Mouse (Mus musculus) spleen, embryonic (tissue): ENCODE data around the gene Scrn1.

Experiments
- CTCF ChIA-PET: fragments of 350-600 bp; sonication (Branson Sonifier 250); formaldehyde crosslinking; loops from one replicate; lab custom pipeline; 2022; lab: Charles Lee

Gene Scrn1

GRCm38 (mm10) chr6:54566546-54566919, 244 bp upstream of the Scrn1 start:
- CTCF ChIA-PET: no interaction called here

DNA sequence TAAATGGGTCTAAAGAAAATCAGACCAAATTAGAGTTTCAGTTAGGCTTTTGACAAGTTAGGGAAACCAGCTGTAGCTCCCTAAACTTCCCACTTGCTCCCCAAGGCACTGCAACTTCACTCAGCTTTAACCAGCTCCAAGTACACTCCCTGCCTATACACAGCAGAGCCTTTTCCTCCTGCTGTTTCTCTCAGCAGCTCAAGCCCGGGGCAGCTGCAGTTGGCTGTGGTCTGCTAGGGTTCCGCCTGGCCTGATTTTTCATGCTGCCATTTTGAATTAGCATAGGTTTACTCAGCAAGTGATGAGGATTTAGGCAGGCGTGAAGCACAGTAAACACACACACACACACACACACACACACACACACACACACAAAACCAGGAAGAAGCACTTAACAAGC, 1.3 kb downstream of the Scrn1 start:
- CTCF ChIA-PET: no interaction called here

GRCm38 (mm10) chr6:54564506-54564991, 1.7 kb downstream of the Scrn1 start:
- CTCF ChIA-PET: no interaction called here

DNA sequence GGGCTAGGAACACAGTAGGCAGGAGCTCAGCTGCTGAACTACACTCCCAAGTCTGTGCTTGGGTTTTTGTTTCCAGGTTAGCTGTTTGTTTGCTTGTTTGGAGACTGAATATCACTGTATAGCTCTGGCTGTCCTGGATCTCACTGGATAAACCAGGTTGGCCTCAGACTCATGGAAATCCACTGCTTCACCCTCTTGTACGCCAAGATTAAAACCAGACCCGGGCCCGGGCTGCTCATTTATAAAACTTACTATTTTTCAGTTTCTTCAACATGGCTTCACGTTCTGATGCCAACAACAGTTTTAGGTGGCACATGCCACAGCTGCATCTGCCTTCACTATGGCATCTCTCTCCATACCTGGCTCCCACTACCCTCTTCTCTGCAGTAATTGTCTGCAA, 2.7 kb downstream of the Scrn1 start:
- CTCF ChIA-PET: no interaction called here

DNA sequence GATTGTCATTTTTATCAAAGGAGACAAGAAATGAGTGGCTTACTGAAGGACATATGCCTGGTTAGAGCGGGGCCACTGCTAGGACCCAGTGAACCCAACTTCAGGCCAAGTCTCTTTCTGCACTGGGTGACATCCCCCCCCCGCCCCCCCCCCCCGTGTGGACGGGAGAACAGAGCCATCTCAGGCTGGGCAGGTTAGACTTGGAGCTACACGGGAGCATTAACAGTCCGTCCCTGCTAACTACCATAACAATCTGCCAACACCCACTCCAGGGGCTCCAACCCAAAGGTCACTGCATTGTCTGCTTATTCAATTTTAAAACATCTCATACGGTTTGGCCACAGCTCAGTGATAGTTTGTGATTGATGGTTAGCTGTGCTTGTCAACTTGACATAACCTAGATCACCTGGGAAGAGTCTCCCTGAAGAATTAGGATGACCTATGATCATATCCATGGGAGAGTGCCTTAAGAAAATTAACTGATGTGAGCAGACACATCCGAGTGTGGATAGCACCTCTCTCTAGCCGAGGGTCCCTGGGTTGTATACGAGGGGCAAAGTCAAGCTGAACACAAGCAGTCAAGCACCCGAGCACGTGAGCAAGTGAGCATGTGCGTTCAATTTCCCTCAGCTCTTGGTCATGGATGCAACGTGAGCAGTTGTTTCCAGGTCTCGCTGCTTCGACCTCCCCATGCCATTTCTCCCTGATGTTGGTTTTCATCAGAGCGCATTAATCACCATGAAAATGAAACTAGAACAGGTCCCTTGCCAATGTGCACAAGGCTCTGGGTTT, 4.1 kb downstream of the Scrn1 start:
- CTCF ChIA-PET: interaction anchor here (0.7 kb wide), 1 partner anchor 409 kb away, joined by 3 read pairs; no protein-coding TSS in a partner anchor

- CTCF ChIA-PET: no interaction called here
Measured at GRCm38 (mm10) chr6:54558466-54558865, 7.8 kb downstream of the Scrn1 start.

GRCm38 (mm10) chr6:54557671-54558070, 8.6 kb downstream of the Scrn1 start:
- CTCF ChIA-PET: no interaction called here

DNA sequence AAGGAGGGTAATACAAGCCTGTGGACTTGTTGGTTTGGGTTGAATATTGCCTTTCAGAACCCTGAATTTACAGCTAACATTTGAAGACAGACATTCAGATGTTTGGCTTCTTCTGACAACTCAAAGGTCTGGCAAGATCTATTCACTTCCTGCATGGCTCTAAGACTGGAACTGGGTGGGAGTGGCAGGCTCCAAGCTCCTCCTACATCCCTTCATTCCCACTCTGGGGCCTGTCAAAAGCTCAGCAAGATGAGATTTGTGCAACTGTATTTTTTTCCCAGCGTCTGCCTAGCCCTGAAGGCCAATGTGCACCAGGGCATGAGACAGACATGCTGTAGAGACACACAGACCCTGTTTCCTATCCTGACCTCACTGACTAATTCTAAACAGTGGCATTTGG, 10.5 kb downstream of the Scrn1 start:
- CTCF ChIA-PET: no interaction called here

GRCm38 (mm10) chr6:54554341-54555110, 11.8 kb downstream of the Scrn1 start:
- CTCF ChIA-PET: interaction anchor here (0.6 kb wide), 1 partner anchor 39 kb away, joined by 3 read pairs; no protein-coding TSS in a partner anchor

DNA sequence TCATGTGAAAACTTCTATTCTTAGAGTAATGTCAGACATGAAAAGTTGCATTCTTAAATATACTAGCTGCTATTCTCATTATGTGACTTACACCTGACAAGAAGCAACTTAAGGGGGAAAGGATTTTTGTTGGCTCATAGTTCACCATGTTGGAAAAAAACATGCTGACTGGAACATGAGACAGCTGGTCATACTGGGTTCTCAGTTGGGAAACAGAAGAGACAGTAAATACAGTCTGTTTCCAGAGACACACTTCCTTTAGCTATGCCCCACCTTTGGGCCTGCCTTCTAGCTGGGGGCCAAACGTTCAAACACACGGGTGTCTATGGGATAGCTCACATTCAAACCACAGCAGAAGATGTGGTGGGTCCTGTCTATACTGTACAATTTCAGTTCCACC, 12.7 kb downstream of the Scrn1 start:
- CTCF ChIA-PET: interaction anchor here (0.6 kb wide), 1 partner anchor 38 kb away, joined by 3 read pairs; no protein-coding TSS in a partner anchor

GRCm38 (mm10) chr6:54552721-54553413, 13.4 kb downstream of the Scrn1 start:
- CTCF ChIA-PET: no interaction called here

DNA sequence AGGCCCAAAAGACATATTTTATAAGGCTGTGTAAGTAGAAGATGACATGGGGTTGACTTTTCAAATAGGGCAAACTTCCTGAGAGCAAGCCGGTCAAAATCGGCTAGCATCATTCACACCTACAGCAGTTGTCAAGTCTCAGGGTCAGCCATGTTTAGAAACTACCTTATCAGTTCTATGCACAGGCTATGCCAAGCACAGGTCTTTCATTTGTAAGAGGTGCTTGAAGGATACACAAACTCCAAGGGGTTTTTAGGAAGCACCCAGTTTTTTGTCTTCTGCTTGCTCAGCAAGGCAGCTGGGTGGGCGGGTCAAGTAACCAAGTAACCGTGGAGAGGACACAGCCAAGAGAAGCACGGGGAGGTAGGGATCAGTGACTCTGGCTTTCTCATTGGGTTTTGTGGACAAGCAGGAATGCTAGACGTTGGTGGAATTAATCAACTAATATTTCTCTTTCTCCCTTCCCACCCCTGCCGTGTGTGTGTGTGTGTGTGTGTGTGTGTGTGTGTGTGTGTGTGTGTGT, 15.4 kb downstream of the Scrn1 start:
- CTCF ChIA-PET: interaction anchor here (0.8 kb wide), 1 partner anchor 490 kb away, joined by 8 read pairs; no protein-coding TSS in a partner anchor

DNA sequence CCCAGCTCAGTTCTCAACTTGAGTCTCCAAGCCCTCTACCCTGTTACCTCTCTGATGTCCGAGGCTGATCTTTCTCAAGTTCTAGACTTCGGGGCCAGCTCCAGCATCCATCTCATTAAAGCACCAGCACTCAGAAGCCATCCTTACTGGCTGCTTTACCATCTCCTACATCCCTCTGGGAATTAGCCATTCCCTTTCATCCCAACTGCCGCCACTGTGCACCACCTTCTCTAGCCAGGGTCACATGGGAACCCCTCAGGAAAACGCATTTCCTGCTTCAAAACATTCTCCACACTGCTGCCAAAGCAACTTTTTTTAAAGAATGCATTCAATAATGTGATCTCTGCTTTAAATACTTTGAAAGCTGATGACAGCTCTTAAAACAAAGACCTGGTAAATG, 17.0 kb downstream of the Scrn1 start:
- CTCF ChIA-PET: no interaction called here

DNA sequence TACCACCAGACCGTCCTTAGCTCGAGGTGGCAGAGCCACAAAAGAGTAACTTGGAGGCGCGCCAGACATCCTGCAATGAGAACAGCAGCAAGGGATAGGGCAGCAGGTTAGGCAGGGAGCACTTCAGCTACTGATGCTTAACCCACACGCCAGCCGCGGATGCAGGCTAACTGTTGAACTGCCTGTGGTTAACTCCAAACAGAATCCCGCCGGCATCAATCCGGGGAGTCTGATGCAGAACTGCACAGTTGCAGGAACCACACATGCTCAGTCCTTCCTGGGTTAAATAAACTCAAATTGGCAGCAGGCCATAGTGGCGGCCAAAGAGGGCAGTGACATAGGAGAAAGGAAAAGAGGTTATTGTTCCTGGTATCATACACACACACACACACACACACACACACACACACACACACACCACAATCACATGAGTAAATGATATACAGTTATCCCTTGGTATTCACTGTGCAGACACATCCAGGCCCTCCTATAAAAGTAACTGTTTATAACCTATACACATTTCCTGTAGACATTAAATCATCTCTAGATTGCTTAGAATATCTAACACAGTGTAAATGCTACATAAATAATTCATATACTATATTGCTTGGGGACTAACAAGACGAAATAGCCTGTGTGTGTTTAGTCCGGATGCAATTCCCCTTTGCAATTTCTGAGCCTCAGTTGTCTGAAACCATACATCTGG, 17.8 kb downstream of the Scrn1 start:
- CTCF ChIA-PET: no interaction called here

GRCm38 (mm10) chr6:54543646-54544045, 22.6 kb downstream of the Scrn1 start:
- CTCF ChIA-PET: no interaction called here

- CTCF ChIA-PET: no interaction called here
Measured at GRCm38 (mm10) chr6:54542836-54543235, 23.5 kb downstream of the Scrn1 start.

GRCm38 (mm10) chr6:54540252-54540887, 25.9 kb downstream of the Scrn1 start:
- CTCF ChIA-PET: interaction anchor here (0.6 kb wide), 1 partner anchor 595 kb away, joined by 6 read pairs; no protein-coding TSS in a partner anchor

DNA sequence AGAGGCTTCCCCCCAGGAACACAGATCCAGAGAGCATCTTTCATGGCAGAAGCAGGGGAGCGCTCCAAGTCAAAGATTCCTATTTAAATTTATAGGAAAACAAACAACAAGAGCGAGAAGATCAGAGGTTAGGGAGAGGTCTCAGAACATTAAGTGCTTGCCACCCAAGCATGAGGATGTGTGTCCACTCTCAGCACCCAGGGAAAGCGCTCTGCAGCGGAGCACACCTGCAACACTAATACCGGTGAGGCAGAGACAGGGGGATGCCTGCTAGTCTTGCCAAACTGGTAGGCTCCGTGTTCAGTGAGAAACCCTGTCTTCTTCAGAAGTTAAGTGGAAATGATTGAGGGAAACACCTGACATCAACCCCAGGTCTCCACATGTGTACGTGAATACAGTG, 26.9 kb downstream of the Scrn1 start:
- CTCF ChIA-PET: no interaction called here

- CTCF ChIA-PET: no interaction called here
Measured at GRCm38 (mm10) chr6:54538773-54539173, 27.5 kb downstream of the Scrn1 start.

GRCm38 (mm10) chr6:54537053-54537452, 29.2 kb downstream of the Scrn1 start:
- CTCF ChIA-PET: no interaction called here

DNA sequence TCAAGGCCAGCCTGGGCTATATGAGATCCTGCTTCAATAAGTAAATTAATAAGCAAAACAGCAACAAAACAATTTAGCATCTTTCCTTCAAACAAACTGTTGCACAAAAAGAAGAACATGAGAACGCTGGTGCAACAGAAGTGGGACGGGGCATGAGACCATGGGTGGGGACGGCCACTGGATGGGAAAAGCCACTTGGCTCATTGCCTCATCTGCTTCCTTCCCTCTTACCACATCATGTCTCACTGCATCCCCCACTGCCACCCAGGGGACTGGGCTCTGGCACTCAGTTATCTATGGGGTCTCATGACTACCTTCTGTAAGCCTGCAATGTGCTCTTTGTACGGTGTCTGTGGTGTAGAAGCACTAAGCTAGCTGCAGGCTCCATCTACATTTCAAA, 30.8 kb downstream of the Scrn1 start:
- CTCF ChIA-PET: no interaction called here
